Mouse (Mus musculus) midbrain, embryonic 12.5 days (tissue): ENCODE measurements around the gene Ppp3cb. TPM values are rescaled to one million over a fixed set of nuclear protein-coding genes. Genes with fewer than 3 reads are reported as not detected.
A peak's percentile ranks its signal among the peaks of the same experiment; 100 is the strongest.

Experiments used
- ATAC-seq: fragments of 200-750 bp; cut with Nextera tagmentation; 2 replicates; pipeline ENCODE4 v1.8.0; 2017; ENCODE audit warnings: low read depth, moderate TSS enrichment, moderate library complexity; ENCODE audit not compliant: low FRiP score
- H3K27ac ChIP-seq: fragments of 300-500 bp; sonication (generic); replicated peaks from 2 replicates; pipeline ENCODE4 v1.5.1; 2016; ENCODE audit warnings: mild to moderate bottlenecking
- H3K27me3 ChIP-seq: fragments of 300-500 bp; sonication (generic); 2 replicates; pipeline ENCODE4 v1.6.1; 2016; ENCODE audit warnings: mild to moderate bottlenecking
- H3K36me3 ChIP-seq: fragments of 300-500 bp; sonication (generic); 2 replicates; pipeline ENCODE4 v1.6.1; 2016
- H3K4me1 ChIP-seq: fragments of 300-500 bp; sonication (generic); 2 replicates; pipeline ENCODE4 v1.6.1; 2016
- H3K4me2 ChIP-seq: fragments of 300-500 bp; sonication (generic); replicated peaks from 2 replicates; pipeline ENCODE4 v1.6.1; 2016; ENCODE audit warnings: mild to moderate bottlenecking, moderate library complexity
- H3K4me3 ChIP-seq: fragments of 300-500 bp; sonication (generic); 2 replicates; pipeline ENCODE4 v1.5.1; 2016; ENCODE audit warnings: mild to moderate bottlenecking
- H3K9ac ChIP-seq: fragments of 300-500 bp; sonication (generic); replicated peaks from 2 replicates; pipeline ENCODE4 v1.6.1; 2016; ENCODE audit warnings: mild to moderate bottlenecking, moderate library complexity
- H3K9me3 ChIP-seq: fragments of 300-500 bp; sonication (generic); 2 replicates; pipeline ENCODE4 v1.6.1; 2016; ENCODE audit warnings: mild to moderate bottlenecking
- WGBS: fragments of 180-500 bp; shearing (Covaris S2); methylation state at CpG from one replicate; pipeline ENCODE4 v1.1.7; 2016; 5-methylcytosine and 5-hydroxymethylcytosine counted together
- polyA plus RNA-seq: library from polyadenylated mRNA; unstranded; fragments of >200 nt; fragmentation: Nextera tagmentation; extraction: Ambion mirVana; gene quantifications from 2 replicates; pipeline ENCODE4 v1.2.1, GENCODE M21; 2016

Ppp3cb gene
- polyA plus RNA-seq, 1 experiment from 2014 or later = 66.2 TPM

GRCm38 (mm10) chr14:20544467-20545411 is 1.6 kb downstream of the Ppp3cb start:
- no peak for ATAC-seq
- peak overlapping the region; percentile 90 for H3K4me3 ChIP-seq
- H3K4me1 ChIP-seq = peaks cover 10% of the 10 kb centered on the region
- peak overlapping the region; percentile 67 for H3K4me2 ChIP-seq
- H3K9me3 ChIP-seq = no peaks in the 10 kb centered on the region
- peaks cover 18% of the 10 kb centered on the region for H3K36me3 ChIP-seq
- no peak overlapping the region for H3K9ac ChIP-seq
- H3K27ac ChIP-seq = no peak overlapping the region
- H3K27me3 ChIP-seq = no peaks in the 10 kb centered on the region
- 83% methylated on average over 7 of the region's 7 CpGs for WGBS

GRCm38 (mm10) chr14:20529643-20530042 is 16.7 kb downstream of the Ppp3cb start:
- no peaks in the 10 kb centered on the region for H3K27me3 ChIP-seq
- ATAC-seq = no peak
- 91% methylated on average over 4 of the region's 4 CpGs for WGBS
- H3K36me3 ChIP-seq = 0 out of 2 replicates have a peak, but pooled peaks cover 3% of the 10 kb centered on the region
- no peak overlapping the region for H3K9ac ChIP-seq
- H3K4me3 ChIP-seq = no peak overlapping the region
- no peak overlapping the region for H3K4me2 ChIP-seq
- H3K27ac ChIP-seq = no peak overlapping the region
- no peaks in the 10 kb centered on the region for H3K9me3 ChIP-seq
- H3K4me1 ChIP-seq = no peaks in the 10 kb centered on the region

DNA sequence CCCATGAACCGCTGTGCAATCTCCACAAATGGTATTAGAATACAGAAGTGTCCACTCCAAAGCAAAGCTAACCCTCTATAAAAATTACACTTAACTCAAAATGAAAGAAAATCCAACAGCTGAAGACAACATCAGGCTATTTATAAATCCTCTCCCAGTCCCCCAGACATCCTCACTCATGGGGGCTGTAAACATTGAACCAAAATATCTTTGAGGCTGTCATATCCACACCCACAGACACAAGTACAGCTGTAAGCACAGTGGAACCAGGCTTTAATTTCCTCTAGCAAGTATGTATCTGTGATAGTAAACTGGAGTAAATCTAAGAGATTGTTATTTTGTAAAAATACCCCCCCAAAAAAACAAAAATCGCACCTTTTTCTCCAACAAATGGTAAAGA is 26.2 kb downstream of the Ppp3cb start:
- Histone ChIP-seq H3K27ac (no peak overlapping the region), H3K4me1 (no peaks in the 10 kb centered on the region), H3K9ac (no peak overlapping the region), H3K27me3 (no peaks in the 10 kb centered on the region), H3K4me3 (no peak overlapping the region), H3K4me2 (no peak overlapping the region), H3K36me3 (peaks cover 28% of the 10 kb centered on the region), H3K9me3 (no peaks in the 10 kb centered on the region)
- 99% methylated on average over 2 of the region's 2 CpGs for WGBS
- ATAC-seq = no peak

DNA sequence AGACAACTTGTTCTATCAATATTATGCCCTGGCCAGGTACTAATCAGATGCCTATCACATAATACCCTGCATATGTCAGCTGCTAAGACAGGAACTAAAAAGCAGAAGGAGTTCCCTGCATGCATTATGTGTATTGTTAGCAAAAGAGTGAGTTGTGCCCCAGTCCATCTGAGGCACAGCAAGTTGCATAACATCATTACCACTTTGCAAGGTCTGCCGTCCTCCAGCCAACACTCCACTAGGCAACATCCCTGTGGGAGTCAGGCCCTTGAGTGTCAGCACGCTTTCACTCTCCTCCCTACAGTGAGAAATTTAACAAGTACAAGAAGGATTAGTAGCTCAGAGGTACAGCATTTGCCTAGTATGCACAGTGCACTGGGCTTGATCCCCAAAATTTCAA is 37.9 kb downstream of the Ppp3cb start:
- Histone ChIP-seq H3K4me3 (no peak overlapping the region), H3K4me2 (no peak overlapping the region), H3K4me1 (no peaks in the 10 kb centered on the region), H3K27ac (no peak overlapping the region), H3K36me3 (peaks cover 13% of the 10 kb centered on the region; the same call in 1 of the 2 replicates), H3K27me3 (no peaks in the 10 kb centered on the region), H3K9ac (no peak overlapping the region), H3K9me3 (no peaks in the 10 kb centered on the region)
- no peak for ATAC-seq
- 79% methylated on average over 2 of the region's 2 CpGs for WGBS

DNA sequence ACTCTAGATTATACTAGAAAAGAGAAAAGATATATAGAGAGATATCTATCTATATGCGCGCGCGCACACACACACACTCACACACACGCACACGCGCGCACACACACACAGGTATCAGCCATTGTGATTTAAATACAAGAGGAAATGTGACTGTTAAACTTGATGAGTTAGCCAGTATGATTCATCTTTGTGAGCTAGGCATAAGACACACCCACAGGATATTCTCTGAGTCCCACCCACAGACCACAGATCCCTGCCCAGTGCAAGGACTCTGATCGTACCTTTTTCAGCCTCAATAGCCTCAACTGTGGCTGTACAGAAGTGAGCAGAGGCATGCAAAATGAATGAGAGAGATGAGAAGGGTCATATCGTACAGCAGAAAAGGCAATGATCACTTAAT is 43.4 kb downstream of the Ppp3cb start:
- H3K36me3 ChIP-seq = peaks cover 20% of the 10 kb centered on the region
- no peaks in the 10 kb centered on the region for H3K9me3 ChIP-seq
- H3K27me3 ChIP-seq = no peaks in the 10 kb centered on the region
- no peak for ATAC-seq
- WGBS = 98% methylated on average over 10 of the region's 10 CpGs
- H3K4me3 ChIP-seq = no peak overlapping the region
- no peak overlapping the region for H3K9ac ChIP-seq
- H3K4me1 ChIP-seq = no peaks in the 10 kb centered on the region
- H3K27ac ChIP-seq = no peak overlapping the region
- H3K4me2 ChIP-seq = no peak overlapping the region

DNA sequence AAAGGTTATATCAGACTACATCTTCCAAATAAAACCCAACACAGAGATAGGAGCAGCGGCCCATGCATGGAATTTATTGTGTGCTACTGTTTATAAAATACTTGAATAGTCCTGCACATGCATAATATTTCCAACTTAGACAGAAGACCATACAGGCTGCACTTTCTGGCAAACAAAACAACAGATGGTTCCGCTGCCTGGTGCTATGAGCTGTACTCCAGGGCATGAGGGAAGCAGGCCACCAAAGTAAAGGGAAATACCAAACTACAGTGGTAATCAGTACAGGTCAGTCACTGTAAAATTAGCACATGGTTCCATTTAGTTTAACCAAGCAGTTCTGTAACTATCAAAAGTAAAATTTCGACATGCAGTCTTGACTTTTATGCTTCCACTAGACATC is 46.4 kb downstream of the Ppp3cb start:
- ATAC-seq = no peak
- no peak overlapping the region for H3K27ac ChIP-seq
- 92% methylated on average over 3 of the region's 3 CpGs for WGBS

GRCm38 (mm10) chr14:20496603-20497002 is 49.8 kb downstream of the Ppp3cb start, which contains the start of gene Mss51:
Gene Mss51, minus strand, starts transcription at chr14:20496901.
- H3K27ac ChIP-seq = no peak within 1 kb of the TSS
- H3K36me3 ChIP-seq = peaks cover 40% of the 10 kb centered on the region
- no peak for ATAC-seq
- WGBS = 84% methylated on average over 2 of the region's 2 CpGs
- H3K4me1 ChIP-seq = no peaks in the 10 kb centered on the region
- no peak within 1 kb of the TSS for H3K4me3 ChIP-seq
- H3K9me3 ChIP-seq = no peaks in the 10 kb centered on the region
- H3K9ac ChIP-seq = no peak within 1 kb of the TSS
- no peak within 1 kb of the TSS for H3K4me2 ChIP-seq
- H3K27me3 ChIP-seq = no peaks in the 10 kb centered on the region

More for the DNA sequence above, 46.4 kb downstream of the Ppp3cb start:
- no peak overlapping the region for H3K4me3 ChIP-seq
- H3K4me1 ChIP-seq = no peaks in the 10 kb centered on the region
- peaks cover 35% of the 10 kb centered on the region for H3K36me3 ChIP-seq
- H3K9ac ChIP-seq = no peak overlapping the region
- H3K27me3 ChIP-seq = no peaks in the 10 kb centered on the region
- no peak overlapping the region for H3K4me2 ChIP-seq
- H3K9me3 ChIP-seq = no peaks in the 10 kb centered on the region

- Histone ChIP-seq H3K27me3 (no peaks in the 10 kb centered on the region), H3K36me3 (peaks cover 25% of the 10 kb centered on the region), H3K4me1 (no peaks in the 10 kb centered on the region), H3K9ac (no peak overlapping the region), H3K27ac (no peak overlapping the region), H3K9me3 (no peaks in the 10 kb centered on the region), H3K4me3 (no peak overlapping the region), H3K4me2 (no peak overlapping the region)
- 98% methylated on average over 5 of the region's 5 CpGs for WGBS
- ATAC-seq = no peak
These were observed 60.3 kb downstream of the Ppp3cb start for GRCm38 (mm10) chr14:20486031-20486430.

GRCm38 (mm10) chr14:20482051-20482751 is 64.2 kb downstream of the Ppp3cb start:
- Histone ChIP-seq H3K4me1 (peaks cover 8% of the 10 kb centered on the region), H3K36me3 (peaks cover 17% of the 10 kb centered on the region; the same call in 1 of the 2 replicates), H3K4me3 (no peak overlapping the region), H3K27ac (no peak overlapping the region), H3K9me3 (no peaks in the 10 kb centered on the region), H3K27me3 (peaks cover 14% of the 10 kb centered on the region; the same call in 1 of the 2 replicates), H3K9ac (no peak overlapping the region), H3K4me2 (no peak overlapping the region)
- 94% methylated on average over 7 of the region's 7 CpGs for WGBS
- ATAC-seq = no peak

DNA sequence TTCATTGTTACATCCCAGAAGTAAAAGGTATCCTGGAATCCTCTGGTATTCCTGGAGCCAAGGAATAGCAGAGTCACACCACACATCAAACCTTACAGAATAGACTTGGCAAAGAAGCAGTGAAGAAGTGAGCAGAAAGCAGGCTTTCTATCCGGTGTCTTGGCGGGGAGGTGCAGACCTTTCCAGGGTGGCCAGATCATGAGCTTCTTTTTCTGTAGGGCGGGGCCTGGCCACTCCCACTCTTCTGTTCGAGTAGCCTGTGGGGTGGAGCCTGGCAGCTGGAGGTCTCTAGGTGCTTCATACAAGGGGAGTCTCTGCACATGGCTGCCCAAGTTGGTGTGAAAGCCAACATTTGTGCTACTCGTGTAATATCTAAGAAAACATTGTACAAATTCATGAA is 65.2 kb downstream of the Ppp3cb start:
- H3K36me3 ChIP-seq = peaks cover 15% of the 10 kb centered on the region; the same call in 1 of the 2 replicates
- 15% methylated on average over 5 of the region's 5 CpGs for WGBS

DNA sequence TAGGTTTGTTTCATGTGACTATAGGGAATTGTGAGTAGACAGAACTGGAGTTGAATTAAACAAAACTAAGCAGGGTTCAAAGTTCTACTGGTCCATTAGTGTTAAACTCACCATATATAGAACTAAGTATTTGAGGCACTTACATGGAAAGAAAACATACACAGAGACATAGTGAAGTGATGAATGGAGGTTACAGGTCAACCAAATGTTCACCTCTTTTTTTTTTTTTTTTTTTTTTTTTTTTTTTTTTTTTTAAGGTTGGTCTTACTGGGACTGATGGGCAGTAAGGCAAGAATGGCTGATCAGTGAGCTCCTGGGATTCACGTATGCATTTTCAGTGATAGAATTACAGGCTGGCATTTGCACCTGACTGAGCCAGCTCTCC is 66.2 kb downstream of the Ppp3cb start:
- peaks cover 14% of the 10 kb centered on the region; the same call in 1 of the 2 replicates for H3K27me3 ChIP-seq
- WGBS = 75% methylated on average over 1 of the region's 1 CpGs
- peak overlapping the region; percentile 57; the same call in 1 of the 2 replicates for H3K9ac ChIP-seq
- peaks cover 15% of the 10 kb centered on the region; the same call in 1 of the 2 replicates for H3K36me3 ChIP-seq
- peak overlapping the region; percentile 62 for H3K4me3 ChIP-seq
- peaks cover 8% of the 10 kb centered on the region for H3K4me1 ChIP-seq
- peak overlapping the region; percentile 97 for H3K4me2 ChIP-seq
- H3K27ac ChIP-seq = no peak overlapping the region
- no peaks in the 10 kb centered on the region for H3K9me3 ChIP-seq
- ATAC-seq = no peak

More for the DNA sequence above, 65.2 kb downstream of the Ppp3cb start:
- Histone ChIP-seq H3K9ac (no peak overlapping the region), H3K4me1 (peaks cover 8% of the 10 kb centered on the region), H3K27ac (no peak overlapping the region), H3K4me2 (no peak overlapping the region), H3K4me3 (no peak overlapping the region), H3K9me3 (no peaks in the 10 kb centered on the region), H3K27me3 (peaks cover 14% of the 10 kb centered on the region; the same call in 1 of the 2 replicates)
- no peak for ATAC-seq
